8 mouse cellular contexts compared by ENCODE assay signal in the genomic region with DNA sequence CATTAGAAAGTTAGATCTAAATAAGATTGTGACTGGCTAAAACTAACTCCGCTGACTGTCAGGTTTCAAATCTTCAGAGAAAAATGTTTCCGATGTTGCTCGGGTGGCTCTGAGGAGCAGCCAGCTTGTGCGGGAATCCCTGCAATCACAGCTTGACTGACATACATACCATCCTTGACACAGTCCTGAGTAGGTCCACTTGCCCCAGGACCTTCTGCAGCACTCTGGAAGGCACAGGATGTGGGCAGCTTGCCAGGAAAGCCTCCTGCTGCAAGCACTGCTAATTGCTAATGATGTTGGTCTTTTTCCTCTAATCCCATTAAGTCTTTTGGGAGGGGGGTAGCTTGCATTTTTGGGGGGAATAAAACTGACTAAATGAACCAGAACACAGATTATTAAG. TPM values are rescaled to one million over a fixed set of nuclear protein-coding genes. Genes with fewer than 3 reads are reported as not detected.
DNase-seq lines count a peak whose midpoint lies in the region; TF ChIP-seq lines count a peak whose summit lies in the region.

No protein-coding gene starts in this region.

- TF ChIP-seq CTCF in layer of hippocampus, adult 2 months (conservative IDR thresholded peaks at IDR 0.05) = no peak

- no peak overlapping the region for H3K4me3 ChIP-seq in layer of hippocampus, adult 2 months

- intact Hi-C loops in heart, postnatal 14 days (cut with DNase I) = no loop called here

- no peak overlapping the region for H3K27ac ChIP-seq in layer of hippocampus, adult 2 months

- DNase-seq in layer of hippocampus, adult 9-11 months = peak; percentile 28
- no peak for DNase-seq in layer of hippocampus, adult 2 months (ENCODE audit: low spot score in 2 of 2)
- peak; percentile 66 for DNase-seq in adipocyte (ENCODE audit: low spot score)
- peak; percentile 65 for DNase-seq in cerebellum, adult 9-10 months
- peak; percentile 71 to 73 for DNase-seq in heart, postnatal 14 days
- DNase-seq in retina, postnatal 7 days (ENCODE audit: low read depth, low spot score) = peak; percentile 27
- DNase-seq in urinary bladder, postnatal 25 days (ENCODE audit: low spot score) = no peak
- DNase-seq in layer of hippocampus, adult 9-10 months (ENCODE audit: low spot score) = no peak

RNA-seq across cellular contexts. Expression of a gene that starts 44.0 kb away (rescaled TPM):
- 10 to 100 TPM; 29.9 to 34.3 TPM for total RNA-seq in layer of hippocampus, adult 2 months (2021)
- total RNA-seq in heart, postnatal 14 days (2021) = 10 to 100 TPM; 68.3 to 69.7 TPM

RNA-seq across cellular contexts. Expression of a gene that starts 46.8 kb away (rescaled TPM):
- 10 to 100 TPM; 65.2 to 74.8 TPM for total RNA-seq in layer of hippocampus, adult 2 months (2021)
- 10 to 100 TPM; 25.4 to 28.9 TPM for total RNA-seq in heart, postnatal 14 days (2021)

Comparison
In these comparisons a context has a peak if more than half of its experiments do, and no peak if none do; other contexts are left out.
1. DNase-seq: peak in layer of hippocampus, adult 9-11 months (single experiment), adipocyte (single experiment), cerebellum, adult 9-10 months (single experiment), heart, postnatal 14 days (2 of 2) and retina, postnatal 7 days (single experiment); none in layer of hippocampus, adult 2 months (0 of 2), urinary bladder, postnatal 25 days (single experiment) and layer of hippocampus, adult 9-10 months (single experiment).